Mouse (Mus musculus) kidney, postnatal 25 days (tissue): Measurements from ENCODE around the gene Gm20388.
A peak's percentile ranks its signal among the peaks of the same experiment; 100 is the strongest.
"Not testable (repeated sequence)": the region's sequence is repeated elsewhere in the genome, so short reads cannot be mapped to it uniquely, and the experiment has no call there.

Experiments used
- DNase-seq, 2 experiments: peaks; one replicate each; pipeline ENCODE4 v3.0.0; 2021; ENCODE audit warnings: mixed read lengths in 2 of 2

Gm20388 gene

DNA sequence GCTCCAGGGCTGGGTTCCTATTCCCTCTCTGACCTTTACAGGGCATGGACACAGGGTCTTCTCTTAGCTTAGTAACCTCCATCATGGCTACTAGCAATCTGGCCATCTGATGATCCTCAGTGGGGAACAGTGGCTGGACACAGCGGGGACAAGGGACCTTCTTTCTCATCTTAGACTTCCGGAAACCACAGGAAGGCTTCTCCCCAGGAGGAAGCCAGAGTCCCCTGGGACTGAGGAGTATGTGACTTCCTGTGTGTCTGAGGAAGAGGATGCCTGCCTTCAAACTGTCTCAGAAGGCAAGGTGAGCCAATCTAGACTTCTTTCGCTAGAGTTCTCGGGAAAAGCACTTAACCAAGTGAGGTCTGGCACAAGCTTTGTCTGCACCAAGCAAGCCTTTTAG lies 789.4 kb downstream of the Gm20388 start:
- DNase-seq = no peak

DNA sequence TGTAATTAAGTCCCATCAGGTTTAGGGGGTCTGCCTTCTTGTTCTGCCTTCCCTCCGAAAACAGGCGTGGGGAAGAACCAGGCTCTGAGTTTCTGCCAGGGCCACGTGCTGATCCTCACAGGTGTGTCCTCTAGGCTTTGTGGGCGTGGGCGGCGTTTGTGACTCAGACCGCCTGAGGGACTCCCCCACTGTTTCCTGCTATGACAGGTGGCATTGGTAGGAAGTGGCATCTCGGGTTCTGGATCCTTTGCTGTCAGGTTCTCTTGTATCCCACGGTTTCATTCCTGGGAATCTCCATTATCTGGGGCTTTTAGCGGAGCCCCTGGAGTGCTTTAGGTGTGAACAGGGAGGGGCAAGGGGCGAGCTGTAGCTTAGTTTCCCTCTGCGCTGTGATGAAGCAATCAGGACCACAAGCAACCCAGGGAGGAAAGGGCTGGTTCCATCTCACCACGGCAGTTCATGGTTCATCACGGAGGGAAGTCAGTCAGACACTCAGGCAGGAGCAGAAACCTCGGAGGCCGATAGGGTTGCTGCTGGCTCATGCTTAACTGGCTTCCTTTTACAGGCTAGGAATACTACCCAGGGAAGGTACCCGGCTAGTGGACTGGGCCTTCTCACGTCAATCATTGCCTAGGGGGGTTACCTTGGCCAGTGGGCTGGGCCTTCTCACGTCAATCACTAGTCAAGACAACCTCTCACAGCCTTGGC lies 791.3 kb downstream of the Gm20388 start:
- no peak for DNase-seq

DNA sequence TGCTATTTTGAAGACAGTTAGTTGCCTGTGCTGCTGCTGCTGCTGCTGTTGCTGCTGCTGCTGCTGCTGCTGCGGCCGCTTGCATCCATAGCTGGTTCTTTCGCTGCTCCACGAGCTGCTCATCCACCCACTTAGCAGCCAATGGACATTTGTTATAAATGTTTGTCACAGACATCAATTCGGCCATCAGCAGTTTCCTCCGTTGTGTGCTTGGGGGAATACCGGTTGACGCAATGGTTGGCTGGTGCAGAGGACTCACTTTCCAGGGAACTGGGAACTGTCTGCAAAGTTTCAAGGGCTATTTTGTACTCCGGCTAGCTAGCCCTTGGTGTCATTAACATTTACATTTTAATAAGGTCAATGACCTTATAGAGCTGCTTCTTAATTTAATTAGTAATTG lies 793.6 kb downstream of the Gm20388 start:
- no peak for DNase-seq

DNA sequence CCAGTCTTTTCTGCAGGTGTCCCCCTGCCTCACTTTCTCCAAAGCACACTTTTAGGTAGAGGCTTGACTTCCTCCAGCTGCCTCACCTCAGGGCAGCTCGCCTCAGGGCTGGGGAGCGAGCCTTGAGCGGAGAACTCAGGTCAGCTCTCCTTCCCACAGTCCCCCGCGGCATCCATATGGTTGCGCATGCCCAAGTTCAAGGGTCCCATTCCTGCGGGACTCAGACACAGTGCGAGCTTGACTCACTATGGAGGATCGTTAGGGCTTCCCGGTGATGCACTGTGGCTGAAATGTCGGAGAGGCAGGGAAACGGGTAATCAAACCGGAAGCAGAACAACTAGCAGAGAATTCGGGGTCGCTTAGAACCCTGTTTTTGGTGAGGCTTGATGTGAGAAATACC lies 794.5 kb downstream of the Gm20388 start:
- no peak for DNase-seq

DNA sequence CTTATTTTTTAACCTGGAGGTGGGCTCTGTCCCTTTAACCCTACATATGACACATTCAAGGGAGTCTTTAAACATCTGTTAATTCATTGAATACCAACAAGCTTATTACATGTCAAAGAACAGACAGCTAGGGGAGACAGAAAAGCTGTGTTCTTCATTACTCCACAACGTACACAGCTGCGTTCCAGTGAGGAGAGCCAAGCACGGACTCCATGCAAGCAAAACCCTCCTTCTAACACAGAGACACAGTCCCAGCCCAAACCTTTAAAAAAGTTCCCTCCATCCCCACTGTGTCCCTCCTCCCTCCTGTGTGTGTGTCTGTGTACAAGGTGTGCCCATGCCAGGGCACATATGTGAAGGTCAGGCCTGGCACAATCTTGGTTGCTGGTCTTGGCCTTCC lies 795.6 kb downstream of the Gm20388 start:
- no peak for DNase-seq

DNA sequence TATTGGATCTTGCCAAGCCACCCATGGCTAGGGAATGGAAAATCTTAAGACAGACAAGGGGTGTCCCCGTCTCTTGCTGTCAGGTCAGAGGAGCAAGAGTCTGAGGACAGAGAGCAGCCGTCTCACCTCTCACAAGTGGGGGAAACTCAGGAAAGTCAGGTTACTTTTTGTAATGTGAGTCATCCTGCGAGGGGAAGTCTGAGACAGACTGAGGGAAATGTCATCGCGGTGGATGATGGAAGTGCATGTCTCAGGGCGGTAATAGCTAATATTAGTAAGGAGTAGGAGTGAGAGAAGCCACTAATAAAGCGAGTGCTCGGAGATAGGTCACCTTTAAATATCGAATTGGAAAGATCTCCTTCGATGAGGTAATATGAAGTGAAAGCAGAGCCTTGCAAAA lies 798.5 kb downstream of the Gm20388 start:
- no peak for DNase-seq

DNA sequence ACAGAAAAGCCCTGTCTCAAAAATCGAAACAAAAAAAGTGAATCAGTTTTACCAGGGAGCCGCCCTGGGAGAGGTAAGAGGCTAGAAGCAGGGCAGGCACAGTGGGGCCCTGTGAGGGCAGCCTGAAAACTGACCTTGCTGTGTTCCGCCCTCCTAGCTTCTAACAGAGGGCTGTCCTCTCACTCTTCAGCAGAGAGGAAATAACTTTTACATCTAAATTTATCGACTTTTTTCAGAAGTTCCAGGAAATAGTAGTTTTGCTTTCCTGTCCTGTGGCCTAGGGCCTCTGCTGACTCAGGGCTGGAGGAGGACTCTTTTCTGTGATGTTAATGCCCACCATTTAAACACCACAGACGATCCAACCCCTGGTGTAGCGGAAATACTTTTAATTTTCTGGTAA lies 804.6 kb downstream of the Gm20388 start:
- DNase-seq = no peak

DNA sequence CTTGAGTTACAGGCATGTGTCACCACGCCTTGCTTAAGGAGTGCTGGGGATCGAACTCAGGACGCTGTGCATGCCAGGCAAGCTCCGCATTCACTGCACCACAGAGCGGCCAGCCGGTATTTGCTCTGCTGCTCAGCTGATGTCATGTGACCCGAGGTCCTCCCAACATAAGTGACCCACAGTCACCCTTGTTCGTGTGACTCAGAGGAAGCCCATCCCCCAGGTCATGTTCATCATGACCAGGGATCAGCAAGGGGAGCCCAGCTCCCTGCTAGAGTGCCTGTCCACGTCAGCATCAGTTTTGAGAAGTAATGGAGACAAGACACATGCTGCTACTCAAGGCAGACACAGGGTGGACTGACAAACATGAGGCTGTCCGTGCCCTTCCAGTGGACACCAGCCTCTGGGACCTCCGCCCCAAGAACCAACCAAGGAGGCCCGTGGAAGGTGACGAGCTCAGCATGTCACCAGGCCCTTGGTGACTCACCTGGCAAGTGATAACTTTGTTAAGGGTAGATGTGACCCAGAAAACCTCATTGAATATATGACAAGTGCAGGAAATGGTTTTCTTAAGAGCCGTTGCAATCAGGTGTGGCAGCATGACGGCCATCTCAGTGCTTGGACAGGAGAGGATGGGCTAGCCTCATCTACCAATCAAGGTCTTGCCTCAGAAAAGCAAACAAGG lies 805.5 kb downstream of the Gm20388 start:
- no peak for DNase-seq

DNA sequence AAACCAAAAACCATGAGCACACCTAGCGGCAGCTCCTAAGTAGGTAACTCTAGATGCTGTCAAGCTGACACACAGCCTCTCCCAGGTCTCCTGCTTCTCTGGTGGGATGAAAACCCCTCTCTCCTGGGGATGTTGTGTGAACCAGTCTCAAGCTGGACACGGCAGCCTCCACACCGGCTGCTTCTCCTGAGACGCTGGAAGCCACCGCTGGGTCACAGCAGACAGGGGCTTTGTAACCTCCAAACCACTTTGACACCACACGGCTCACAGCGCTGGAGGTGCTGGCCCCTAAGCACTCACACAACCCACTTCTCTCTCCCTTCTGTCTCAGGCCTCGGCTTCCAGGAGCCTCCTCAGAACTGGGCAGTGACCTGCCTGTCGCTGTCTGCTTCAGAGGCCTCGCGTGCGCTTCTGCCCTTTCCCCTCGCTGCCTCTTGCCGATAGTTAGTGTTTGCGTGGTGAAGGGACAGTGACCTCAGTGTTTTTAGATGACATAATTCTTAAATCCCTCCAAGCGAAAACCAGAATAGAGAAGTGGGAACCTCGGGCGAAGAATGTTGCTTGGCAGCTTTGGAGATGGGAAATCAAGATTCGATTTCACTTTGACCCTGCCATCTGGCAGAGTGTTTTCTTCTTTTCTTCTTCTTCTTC lies 809.1 kb downstream of the Gm20388 start:
- no peak for DNase-seq

DNA sequence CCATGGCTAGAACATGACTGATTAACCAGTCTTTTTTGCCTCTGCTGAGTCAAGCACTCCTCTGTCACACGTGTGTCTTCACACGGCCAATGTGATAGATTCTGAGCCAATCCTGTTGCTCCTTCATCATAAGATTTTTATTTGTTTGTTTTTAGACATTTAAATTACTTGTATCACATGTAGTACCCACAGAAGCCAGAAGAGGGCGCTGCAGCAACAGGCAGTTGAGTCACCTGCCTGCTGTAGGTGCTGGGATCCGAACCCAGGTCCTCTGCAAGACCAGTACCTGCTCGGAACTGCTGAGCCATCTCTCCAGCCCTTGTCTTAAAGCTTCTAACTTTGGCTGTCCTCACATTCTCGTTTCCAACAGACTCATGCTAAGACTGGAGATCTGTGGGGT lies 812.4 kb downstream of the Gm20388 start:
- DNase-seq = no peak

DNA sequence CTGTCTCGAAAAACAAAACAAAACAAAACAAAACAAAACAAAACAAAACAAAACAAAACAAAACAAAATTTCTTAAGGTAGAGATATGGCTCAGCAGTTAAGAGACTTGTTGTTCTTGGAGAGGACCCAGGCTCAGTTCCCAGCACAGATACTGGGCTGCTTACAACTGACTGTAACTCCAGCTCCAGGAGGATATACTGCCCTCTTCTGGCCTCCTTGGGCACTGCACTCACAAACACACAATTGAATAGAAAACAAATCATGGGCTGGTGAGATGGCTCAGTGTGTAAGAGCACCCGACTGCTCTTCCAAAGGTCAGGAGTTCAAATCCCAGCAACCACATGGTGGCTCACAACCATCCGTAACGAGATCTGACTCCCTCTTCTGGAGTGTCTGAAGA lies 813.5 kb downstream of the Gm20388 start:
- not testable (repeated sequence) for DNase-seq

DNA sequence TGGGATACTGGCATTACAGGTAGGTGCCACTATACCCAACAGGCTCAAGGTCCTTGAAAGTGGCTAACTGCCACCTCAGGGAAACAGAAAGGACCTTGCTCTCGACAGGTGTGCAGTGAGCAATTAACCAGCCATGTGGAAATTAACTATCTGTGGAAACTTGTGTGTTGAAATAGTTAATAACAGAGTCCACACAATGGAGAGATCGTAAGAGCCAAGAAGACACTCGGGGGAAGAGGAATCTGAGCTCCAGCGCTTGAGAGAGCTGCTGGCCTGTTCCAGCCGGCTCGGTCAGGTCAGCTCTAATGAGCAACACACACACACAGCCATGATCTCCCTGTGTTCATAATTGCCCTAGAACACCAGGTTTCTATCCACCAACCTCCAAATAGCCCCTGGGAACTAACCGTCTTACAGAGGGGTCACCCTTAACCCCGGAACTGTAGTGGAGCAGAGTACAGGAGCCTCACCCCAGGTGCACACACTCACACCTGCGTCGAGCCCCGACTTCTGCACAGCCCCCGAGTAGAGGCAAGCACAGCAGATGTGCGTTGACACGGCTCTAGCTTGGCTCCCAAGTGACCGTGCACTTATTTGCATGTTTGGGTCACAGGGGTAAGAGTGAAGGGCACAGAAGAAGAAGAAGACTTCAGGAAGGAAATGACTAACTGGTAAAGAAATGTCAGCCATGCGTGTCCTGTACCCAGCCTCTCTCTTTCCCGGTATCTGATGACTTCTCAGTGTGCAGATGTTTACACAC lies 814.4 kb downstream of the Gm20388 start:
- DNase-seq = peak; percentile 18 to 73

DNA sequence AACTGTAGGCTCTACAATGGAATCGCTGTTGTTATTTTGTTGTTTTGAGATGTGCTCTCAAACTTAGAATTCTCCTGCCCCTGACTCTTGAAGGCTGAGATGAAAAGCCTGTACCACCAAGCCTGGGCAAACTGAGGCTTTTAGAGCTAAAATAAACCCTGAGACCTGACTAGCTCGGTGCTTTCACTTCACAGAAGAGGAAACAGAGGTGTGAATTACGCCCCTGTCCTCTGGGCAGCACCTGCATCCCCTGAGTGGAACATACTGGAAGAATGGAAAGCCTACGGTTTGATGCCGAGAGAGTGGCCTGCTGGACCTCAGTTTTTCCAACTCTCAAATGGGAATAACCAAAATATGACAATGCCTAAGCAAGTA lies 814.9 kb downstream of the Gm20388 start:
- no peak for DNase-seq

DNA sequence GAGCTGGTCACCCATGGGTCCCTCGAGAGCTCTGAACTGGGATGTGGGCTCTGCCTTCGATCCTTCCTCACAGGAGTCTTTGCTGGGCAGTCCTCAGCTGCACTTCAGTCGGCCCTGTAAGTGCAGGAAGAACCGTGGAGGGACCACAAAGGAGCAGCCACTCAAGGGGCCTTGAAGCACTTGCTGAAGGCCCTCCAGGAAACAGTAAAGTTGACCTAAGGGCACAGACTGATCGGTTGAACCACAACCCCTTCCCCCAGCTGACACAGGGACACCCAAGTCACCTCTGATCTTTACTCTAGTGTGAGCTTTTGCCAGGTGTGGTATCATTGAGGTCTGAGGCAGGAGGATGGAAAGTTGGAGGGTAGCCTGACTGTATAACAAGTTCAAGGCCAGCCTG lies 815.4 kb downstream of the Gm20388 start:
- DNase-seq = no peak

DNA sequence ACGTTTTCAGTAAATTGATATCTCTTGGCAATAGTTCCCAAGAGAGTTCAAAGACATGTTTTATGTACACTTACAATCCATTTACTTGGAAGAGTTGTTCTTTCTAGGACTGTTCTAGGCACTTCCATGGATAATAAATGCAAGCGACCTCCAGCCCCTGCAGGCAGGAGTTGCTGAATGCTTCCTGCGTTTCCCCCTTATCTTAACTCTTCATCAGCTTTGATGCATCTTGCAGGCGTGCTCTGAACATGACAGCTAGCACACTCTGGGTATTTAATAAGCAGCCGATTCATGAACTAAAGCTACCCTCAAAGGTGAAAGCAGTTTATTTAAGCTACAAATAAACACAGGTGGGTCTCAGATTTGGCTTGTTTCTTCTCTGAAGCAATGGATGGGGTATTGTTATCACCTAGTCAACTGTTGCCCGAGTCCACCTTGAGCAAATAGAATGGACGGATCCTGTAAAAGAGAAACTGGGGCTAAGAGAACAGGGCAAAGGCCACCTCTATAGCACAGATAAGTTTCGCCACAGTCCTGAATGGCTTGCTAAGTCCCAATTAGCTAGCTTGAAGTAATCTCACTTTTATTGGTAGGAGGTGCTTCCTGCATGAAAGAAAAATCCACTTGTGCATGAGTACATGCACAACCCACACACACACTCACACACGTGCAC lies 818.0 kb downstream of the Gm20388 start:
- no peak for DNase-seq

DNA sequence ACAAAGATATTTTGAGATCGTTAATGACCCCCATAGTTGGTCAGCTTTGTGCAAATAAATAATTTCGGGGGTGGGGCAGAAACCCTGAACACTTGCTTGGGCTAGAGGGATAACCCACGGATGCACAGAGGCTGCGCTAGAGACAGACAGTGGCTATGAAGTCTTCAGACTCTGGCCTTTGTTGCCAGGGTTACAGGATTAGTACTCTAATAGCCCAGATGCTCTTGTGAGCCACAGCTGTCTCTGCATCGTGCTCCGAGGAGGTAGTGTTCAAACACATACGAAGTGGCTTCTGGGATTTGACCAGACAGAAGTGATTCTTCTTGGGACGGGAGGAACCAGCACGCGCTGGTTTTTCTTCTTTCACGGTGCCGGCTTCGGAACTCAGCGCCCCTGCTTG lies 820.9 kb downstream of the Gm20388 start:
- no peak for DNase-seq

DNA sequence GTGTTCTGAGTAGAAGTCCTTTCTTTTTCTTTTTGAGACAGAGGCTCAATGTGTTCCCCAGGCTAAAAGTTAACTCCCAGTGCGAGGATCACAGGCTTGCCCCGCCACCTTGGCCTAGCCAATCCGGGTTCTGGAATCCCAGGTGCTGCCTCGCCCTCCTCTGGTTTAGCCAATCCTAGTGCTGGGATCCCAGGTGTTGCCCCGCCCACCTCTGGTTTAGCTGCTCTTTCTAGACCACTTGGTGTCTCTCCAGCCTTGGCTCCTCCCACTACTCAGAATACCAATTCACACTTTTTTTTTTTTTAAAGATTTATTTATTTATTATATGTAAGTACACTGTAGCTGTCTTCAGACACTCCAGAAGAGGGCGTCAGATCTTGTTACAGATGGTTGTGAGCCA lies 821.4 kb downstream of the Gm20388 start:
- peak; percentile 72 to 87 for DNase-seq

DNA sequence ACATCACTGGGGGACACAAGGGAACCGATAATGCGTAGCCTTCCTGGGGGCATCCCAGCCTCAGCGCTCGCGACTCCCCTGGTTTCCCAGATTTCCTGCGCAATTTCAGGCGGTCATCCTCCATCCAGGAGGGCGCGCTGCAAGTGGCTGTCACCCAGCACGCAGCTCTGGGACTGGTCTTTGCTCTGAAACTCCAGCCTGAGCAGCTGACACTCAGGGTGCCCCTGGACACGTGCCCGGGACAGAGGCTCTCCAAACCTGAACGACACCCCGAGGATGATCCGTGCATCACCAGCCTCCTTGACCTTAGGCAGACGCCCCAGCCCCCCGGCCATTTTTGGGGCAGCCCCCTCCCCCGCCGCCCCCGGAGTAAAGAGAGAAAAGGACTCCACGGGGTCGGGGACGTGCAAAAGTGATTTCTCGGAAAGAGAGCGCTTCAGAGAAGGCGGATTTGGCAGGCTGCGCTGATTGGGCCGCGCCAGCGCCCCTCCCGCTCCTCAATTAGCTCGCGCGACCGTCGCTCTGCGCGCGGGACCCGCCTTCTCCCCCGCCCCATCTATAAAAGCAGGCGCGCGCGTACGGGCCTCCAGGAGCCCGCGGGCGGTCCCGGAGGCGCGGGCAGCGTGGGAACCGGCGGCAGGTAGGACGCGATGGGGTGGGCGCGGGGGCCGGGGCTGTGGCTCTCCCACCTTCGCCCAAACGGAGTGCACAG lies 825.3 kb downstream of the Gm20388 start, which contains the start of gene Irf8:
Gene Irf8, plus strand, starts transcription at position 589 of the 712 bp plus-strand sequence.
- peak; percentile 89 to 94 for DNase-seq

DNA sequence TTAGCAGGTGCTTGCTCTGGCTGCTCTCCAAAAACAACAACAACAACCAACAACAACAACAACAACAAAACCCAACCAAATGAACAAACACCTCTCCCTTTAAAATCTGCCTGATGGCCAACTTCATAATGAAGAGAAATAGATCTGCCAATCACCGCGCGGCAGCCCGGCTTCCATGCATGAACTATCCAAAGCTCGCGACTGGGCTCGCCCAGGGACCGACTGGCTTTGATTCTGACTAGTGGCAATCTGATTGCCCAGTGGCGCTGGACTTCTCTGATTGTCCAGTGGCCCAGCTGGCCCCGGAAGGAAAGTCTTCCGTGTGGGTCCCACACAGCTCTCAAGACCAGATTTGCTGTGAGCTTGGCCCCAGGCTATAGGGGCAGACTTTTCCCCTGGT lies 825.8 kb downstream of the Gm20388 start:
- peak; percentile 72 to 77 for DNase-seq

DNA sequence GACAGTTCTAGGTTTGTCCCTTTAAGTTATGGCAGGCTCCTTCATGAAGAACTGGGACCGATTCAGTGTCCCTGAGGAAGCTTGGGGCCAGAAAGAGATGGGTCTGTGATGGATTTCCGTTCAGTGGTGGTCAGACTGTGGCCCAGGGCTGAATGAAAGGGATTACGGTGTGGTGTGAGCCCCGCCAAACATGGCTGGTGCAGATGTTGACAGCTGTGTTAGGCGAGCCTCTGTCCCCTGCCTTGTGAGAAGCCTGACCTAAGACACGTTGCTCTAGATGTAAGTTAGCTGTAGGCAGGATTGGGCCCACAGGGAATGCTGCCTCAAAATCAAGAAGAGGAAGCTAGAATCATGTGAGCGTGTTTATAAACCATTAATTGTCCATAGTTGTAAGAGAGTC lies 826.5 kb downstream of the Gm20388 start:
- DNase-seq = no peak

DNA sequence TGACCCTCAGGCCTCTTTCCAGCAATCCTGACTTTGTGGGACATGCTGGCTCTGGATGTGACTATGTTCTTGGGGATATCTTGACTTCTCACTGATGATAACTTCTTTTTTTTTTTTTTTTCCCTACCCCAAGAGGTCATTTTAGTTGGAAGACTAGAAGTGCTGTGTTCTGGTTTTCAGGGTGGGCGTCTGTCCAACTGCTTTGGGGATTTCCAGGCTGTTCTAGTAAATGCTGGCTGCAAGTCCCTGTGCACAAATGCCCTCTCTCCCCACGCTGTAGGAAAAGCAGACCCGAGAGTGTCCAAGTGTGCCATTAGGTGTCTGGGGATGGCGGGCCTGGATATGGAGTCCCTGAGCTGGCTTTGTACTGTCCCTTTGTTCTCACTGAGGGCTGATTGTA lies 828.1 kb downstream of the Gm20388 start:
- DNase-seq = peak; percentile 48 to 61

DNA sequence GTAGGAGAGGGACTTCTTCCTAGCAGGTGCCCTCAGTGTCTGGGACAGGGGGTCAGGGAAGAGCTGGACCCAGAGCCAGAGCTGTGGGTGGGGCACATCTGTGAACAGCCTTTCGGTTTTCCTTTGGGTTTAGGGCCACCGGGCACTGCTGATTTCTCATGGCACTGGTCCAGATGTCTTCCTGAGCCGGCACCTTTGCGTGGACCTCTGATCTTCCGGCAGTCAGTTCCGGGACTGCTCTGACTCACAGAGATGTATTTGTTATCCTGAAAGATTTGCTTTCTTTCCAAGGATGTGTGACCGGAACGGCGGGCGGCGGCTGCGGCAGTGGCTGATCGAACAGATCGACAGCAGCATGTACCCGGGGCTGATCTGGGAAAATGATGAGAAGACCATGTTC lies 828.9 kb downstream of the Gm20388 start:
- DNase-seq = peak; percentile 44 to 66
